Mouse (Mus musculus) heart, adult 11 months (tissue): ENCODE measurements around the gene Fah.

Source experiments
- DNase-seq: peaks from one replicate; pipeline ENCODE4 v3.0.0; 2022

Gene Fah

GRCm38 (mm10) chr7:84606293-84606749, at the start of gene Fah:
Fah (minus strand) TSS chr7:84606722.
- DNase-seq, result peak; percentile 96

- DNase-seq, result no peak
Measured at GRCm38 (mm10) chr7:84652740-84653139, 46.2 kb upstream of the Fah start.

GRCm38 (mm10) chr7:84651987-84652321, 45.4 kb upstream of the Fah start:
- DNase-seq, result no peak

- DNase-seq, result no peak
Measured at GRCm38 (mm10) chr7:84651303-84651986, 44.9 kb upstream of the Fah start.

- DNase-seq, result no peak
Measured at GRCm38 (mm10) chr7:84649016-84649415, 42.5 kb upstream of the Fah start.

GRCm38 (mm10) chr7:84646256-84646655, 39.7 kb upstream of the Fah start:
- no peak for DNase-seq

- no peak for DNase-seq
Measured at GRCm38 (mm10) chr7:84643270-84643998, 36.9 kb upstream of the Fah start.

- DNase-seq, result no peak
Measured at GRCm38 (mm10) chr7:84642159-84642928, 35.8 kb upstream of the Fah start.

GRCm38 (mm10) chr7:84636939-84637338, 30.4 kb upstream of the Fah start:
- DNase-seq, result no peak

- DNase-seq, result no peak
Measured at GRCm38 (mm10) chr7:84631878-84632277, 25.4 kb upstream of the Fah start.

- DNase-seq, result no peak
Measured at GRCm38 (mm10) chr7:84623718-84624117, 17.2 kb upstream of the Fah start.

- no peak for DNase-seq
Measured at GRCm38 (mm10) chr7:84620956-84621355, 14.4 kb upstream of the Fah start.

- DNase-seq, result no peak
Measured at GRCm38 (mm10) chr7:84618951-84619350, 12.4 kb upstream of the Fah start.

- DNase-seq, result peak; percentile 68
Measured at GRCm38 (mm10) chr7:84612445-84612844, 5.9 kb upstream of the Fah start.

GRCm38 (mm10) chr7:84611609-84612008, 5.1 kb upstream of the Fah start:
- DNase-seq, result peak; percentile 60

GRCm38 (mm10) chr7:84605704-84606292, 724 bp downstream of the Fah start:
- peak; percentile 99 for DNase-seq

GRCm38 (mm10) chr7:84605033-84605687, 1.4 kb downstream of the Fah start:
- DNase-seq, result peak; percentile 87

- DNase-seq, result peak; percentile 87
Measured at GRCm38 (mm10) chr7:84604501-84604900, 2.0 kb downstream of the Fah start.

GRCm38 (mm10) chr7:84601331-84601730, 5.2 kb downstream of the Fah start:
- DNase-seq, result peak; percentile 82

GRCm38 (mm10) chr7:84600631-84601030, 5.9 kb downstream of the Fah start:
- DNase-seq, result peak; percentile 75

GRCm38 (mm10) chr7:84596633-84597032, 9.9 kb downstream of the Fah start:
- DNase-seq, result peak; percentile 19

GRCm38 (mm10) chr7:84596002-84596401, 10.5 kb downstream of the Fah start:
- DNase-seq, result peak; percentile 55

GRCm38 (mm10) chr7:84594917-84595303, 11.6 kb downstream of the Fah start:
- peak; percentile 62 for DNase-seq
